Mouse (Mus musculus) embryo, embryonic 10 days (tissue): Measurements from ENCODE around the gene Uhrf1.

ENCODE experiments used
- DNase-seq: peaks from one replicate; pipeline ENCODE4 v3.0.0-alpha.2; 2015; ENCODE audit warnings: low spot score

Uhrf1 gene

DNA sequence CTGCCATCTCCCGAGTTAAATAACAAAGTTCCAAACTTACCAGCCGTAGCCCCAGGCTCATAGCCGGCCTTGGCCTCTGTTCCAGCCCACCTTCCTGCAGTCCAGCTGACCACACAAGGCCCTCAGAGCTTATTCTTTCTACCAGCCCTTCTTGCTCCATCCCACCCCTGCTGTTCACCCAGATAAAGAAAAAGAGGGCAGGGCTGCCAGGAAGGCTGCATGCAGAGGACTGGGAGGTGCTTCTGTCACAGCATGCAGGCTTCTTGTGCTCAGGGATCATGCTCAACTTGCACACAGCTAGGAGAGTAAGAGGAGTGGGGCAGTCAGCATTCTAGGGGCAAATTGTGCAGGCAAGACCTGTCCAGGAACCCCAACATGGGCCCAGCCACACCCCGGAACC, 45.0 kb downstream of the Uhrf1 start:
- DNase-seq = no peak

- DNase-seq = no peak
Measured at GRCm38 (mm10) chr17:56348586-56348985, 45.5 kb downstream of the Uhrf1 start.

DNA sequence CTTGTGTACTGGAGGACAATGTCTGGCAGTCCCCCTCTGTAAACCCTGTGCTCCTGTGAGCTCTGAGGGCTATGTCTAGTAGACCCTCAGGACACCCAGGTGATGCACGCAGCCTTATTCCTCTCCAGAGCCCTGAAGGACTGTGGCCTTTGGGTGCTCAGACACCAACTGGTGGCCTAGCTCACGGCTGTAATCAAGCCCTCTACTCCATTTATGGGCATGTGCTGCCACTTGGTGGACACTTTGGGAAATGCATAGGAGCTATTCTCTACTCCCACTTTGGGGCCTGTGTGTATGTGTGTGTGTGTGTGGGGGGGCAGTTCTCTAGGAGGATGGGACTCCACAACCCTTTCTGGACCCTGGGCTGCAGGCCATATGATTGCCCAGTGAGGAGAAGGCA, 47.6 kb downstream of the Uhrf1 start:
- DNase-seq = peak; percentile 74

DNA sequence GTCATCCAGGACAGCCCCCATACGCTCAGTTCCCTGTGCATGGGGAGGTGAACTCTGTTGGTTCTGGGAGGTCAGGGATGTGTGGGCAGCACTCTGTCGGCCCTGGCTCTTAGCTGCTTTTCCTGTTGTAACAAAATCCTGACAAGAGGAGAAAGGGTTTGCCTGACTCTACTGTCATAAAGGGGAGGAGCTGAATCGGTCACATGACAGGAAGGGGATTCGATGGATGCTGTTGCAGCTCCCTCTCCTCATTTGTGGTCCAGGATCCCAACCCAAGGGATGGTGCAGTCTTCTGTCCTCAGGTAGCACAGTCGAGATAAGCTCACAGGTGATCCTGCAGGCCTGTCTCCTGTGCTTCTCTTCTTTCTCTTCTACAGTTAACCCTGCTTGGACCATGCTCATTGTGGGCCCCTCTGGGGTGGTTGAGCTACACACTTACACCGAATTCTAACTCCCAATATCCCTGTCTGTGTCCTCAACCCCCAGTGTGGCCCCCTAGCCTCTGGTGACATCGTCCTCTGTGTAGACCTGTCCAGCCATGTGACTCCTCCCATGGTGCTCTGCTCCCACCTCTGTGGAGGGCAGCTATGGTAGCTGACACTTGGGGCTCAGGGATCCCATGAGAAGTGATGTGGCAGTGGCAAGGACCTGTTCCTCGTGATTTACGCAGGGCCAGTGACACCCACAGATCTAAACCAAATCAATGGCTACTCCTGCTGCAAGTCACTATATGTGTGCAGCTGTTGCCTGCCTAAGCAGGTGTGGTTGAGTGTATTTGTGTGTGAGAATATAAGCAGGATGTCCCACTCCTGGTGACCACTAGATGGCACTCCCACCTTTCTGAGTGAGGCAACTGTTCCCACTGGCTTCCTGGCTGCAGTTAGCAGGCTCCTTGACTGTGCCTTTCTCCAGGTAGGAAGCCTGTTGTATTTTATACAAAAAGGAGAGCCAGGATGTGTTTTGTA, 54.1 kb downstream of the Uhrf1 start:
- peak; percentile 90 for DNase-seq

DNA sequence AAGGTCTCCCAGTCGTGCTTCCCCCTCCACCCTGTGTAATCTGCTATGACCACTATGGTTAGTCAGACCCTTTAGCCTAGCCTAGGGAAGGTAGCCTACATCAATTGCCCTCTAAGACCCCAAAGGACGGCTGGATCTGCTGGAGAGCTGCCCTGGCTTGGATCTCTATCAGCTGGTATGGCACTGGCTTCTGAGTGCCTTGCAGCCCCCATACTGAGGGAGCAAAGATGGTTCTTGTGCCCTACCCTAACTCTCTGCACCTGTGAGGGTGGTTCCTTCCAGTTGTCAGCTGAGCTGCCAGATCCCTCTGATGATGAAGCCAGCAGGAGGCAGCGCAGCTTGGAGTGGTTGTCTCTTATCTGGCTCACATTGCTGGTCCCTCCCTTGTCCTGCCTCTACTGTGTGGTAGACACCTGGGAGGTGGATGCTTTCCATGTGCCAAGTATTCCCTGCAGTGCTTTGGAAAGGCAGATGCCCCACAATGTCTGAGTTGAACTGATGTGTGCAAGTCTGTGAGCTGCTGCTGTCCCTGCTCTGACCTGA, 56.1 kb downstream of the Uhrf1 start:
- no peak for DNase-seq

- no peak for DNase-seq
Measured at GRCm38 (mm10) chr17:56359864-56360263, 56.7 kb downstream of the Uhrf1 start.

- DNase-seq = peak; percentile 11
Measured at GRCm38 (mm10) chr17:56360451-56360850, 57.3 kb downstream of the Uhrf1 start.

- DNase-seq = no peak
Measured at GRCm38 (mm10) chr17:56361542-56361941, 58.4 kb downstream of the Uhrf1 start.

- no peak for DNase-seq
Measured at GRCm38 (mm10) chr17:56365791-56366673, 62.9 kb downstream of the Uhrf1 start.

- DNase-seq = no peak
Measured at GRCm38 (mm10) chr17:56368291-56368790, 65.2 kb downstream of the Uhrf1 start.

DNA sequence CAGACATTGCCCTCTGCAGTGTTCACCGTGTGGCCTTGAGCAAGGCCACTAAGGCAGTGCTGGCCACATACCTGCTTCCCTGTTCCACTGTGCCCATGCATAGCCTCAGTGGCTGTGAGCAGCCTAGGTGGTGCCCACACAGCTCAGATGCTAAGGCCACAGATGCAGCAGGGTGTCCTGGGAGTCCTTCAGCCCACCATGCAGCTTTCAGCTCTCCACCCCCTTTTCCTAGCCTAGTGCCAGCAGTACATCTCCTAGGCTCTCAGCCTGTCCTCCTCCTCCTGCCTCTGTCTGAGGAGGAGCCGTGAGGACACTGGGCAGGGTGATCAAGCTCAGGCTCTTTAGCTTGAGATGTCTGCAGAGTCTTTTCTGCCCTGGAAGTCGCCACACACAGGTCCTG, 67.0 kb downstream of the Uhrf1 start:
- no peak for DNase-seq

DNA sequence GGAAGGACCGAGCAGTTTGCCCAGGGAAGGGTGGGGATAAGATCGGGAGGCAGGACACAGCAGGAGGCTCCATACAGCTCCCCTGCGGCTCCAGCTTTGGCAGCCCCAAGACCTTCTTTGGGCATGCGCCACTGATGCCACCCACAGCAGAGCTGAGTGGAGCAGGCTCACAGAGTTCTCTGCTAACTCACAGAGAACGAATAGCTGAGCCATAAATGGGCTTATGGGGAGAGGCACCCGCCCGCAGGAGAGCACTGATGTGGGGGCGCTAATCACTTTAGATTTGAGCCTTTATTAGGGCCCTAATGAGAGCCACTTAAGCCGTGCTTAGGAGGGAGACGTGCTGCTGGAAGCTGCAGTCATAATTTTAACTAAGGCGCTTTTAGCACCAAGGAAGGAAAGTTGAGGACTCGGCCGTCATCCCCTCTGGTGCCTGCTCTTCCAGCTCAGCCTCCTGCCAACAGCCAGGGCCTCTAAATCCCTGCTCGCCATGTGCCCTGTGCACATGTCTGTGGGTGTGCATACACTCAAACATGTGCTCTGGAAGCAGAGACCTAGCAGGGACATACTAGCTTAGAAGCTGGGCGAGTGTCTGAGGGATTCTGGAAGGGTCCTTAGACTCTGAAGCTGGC, 68.0 kb downstream of the Uhrf1 start:
- no peak for DNase-seq

GRCm38 (mm10) chr17:56372109-56372508, 69.0 kb downstream of the Uhrf1 start:
- no peak for DNase-seq
